Mouse (Mus musculus) neural tube, embryonic 11.5 days (tissue): Measurements from ENCODE around the gene Syne1. TPM values are rescaled to one million over a fixed set of nuclear protein-coding genes. Genes with fewer than 3 reads are reported as not detected.

Experiments used
- ATAC-seq: fragments of 200-750 bp; cut with Nextera tagmentation; 2 replicates; pipeline ENCODE4 v1.8.0; 2017; ENCODE audit warnings: moderate number of reproducible peaks, mild to moderate bottlenecking, moderate TSS enrichment, moderate library complexity; ENCODE audit not compliant: insufficient read depth, low FRiP score, low TSS enrichment
- DNase-seq: peaks from one replicate; pipeline ENCODE4 v3.0.0-alpha.2; 2015; ENCODE audit warnings: low spot score
- H3K27ac ChIP-seq: fragments of 300-500 bp; sonication (generic); 2 replicates; pipeline ENCODE4 v1.5.1; 2014; ENCODE audit warnings: low read depth, mild to moderate bottlenecking, low read length
- H3K27me3 ChIP-seq: fragments of 300-500 bp; sonication (generic); 2 replicates; pipeline ENCODE4 v1.6.1; 2014; ENCODE audit warnings: mild to moderate bottlenecking, low read length, mixed read lengths; ENCODE audit not compliant: control insufficient read depth, insufficient read depth
- H3K36me3 ChIP-seq: fragments of 300-500 bp; sonication (generic); 2 replicates; pipeline ENCODE4 v1.6.1; 2014; ENCODE audit warnings: mild to moderate bottlenecking, low read length, moderate library complexity, mixed read lengths; ENCODE audit not compliant: control insufficient read depth, insufficient read depth
- H3K4me1 ChIP-seq: fragments of 300-500 bp; sonication (generic); 2 replicates; pipeline ENCODE4 v1.6.1; 2014; ENCODE audit warnings: low read length, mixed read lengths; ENCODE audit not compliant: control insufficient read depth, insufficient read depth
- H3K4me2 ChIP-seq: fragments of 300-500 bp; sonication (generic); 2 replicates; pipeline ENCODE4 v1.6.1; 2014; ENCODE audit warnings: low read depth, mild to moderate bottlenecking, moderate library complexity
- H3K4me3 ChIP-seq: fragments of 300-500 bp; sonication (generic); 2 replicates; pipeline ENCODE4 v1.5.1; 2014; ENCODE audit warnings: low read depth, low read length
- H3K9ac ChIP-seq: fragments of 300-500 bp; sonication (generic); 2 replicates; pipeline ENCODE4 v1.6.1; 2014; ENCODE audit warnings: mild to moderate bottlenecking, low read length
- H3K9me3 ChIP-seq: fragments of 300-500 bp; sonication (generic); 2 replicates; pipeline ENCODE4 v1.6.1; 2016; ENCODE audit warnings: low read length; ENCODE audit not compliant: control insufficient read depth
- WGBS: fragments of 180-500 bp; shearing (Covaris S2); extraction: QIAGEN DNeasy Blood & Tissue Kit; methylation state at CpG from one replicate; pipeline ENCODE4 v1.1.7; 2014; 5-methylcytosine and 5-hydroxymethylcytosine counted together
- polyA plus RNA-seq: library from polyadenylated mRNA; unstranded; fragments of >200 nt; fragmentation: Nextera tagmentation; extraction: Ambion mirVana; gene quantifications from 2 replicates; pipeline ENCODE4 v1.2.1, GENCODE M21; 2014

Gene Syne1
- polyA plus RNA-seq, 1 experiment from 2014 or later = 3.2 TPM

DNA sequence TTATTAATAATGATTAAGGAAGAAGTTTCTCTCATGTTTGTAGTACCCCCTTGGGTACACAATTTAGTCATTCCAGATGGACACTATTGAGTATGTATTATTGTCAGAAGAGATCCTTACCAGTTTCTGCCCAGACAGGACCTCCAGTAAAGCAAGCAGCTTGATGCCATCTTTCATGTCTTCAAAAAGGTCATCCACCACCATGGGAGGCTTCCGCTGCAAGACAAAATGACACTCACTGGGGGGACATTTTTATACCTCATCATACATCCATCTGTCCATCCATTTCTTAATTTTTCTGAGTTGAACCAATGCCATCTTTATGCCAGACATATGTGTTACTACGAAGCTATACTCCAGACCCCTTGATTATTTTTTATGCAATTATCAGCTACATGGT lies 108.3 kb downstream of the Syne1 start:
- H3K9ac ChIP-seq = no peak overlapping the region
- no peaks in the 10 kb centered on the region for H3K27me3 ChIP-seq
- ATAC-seq (no peak), DNase-seq (no peak)
- H3K9me3 ChIP-seq = no peaks in the 10 kb centered on the region
- no peaks in the 10 kb centered on the region for H3K36me3 ChIP-seq
- H3K27ac ChIP-seq = no peak overlapping the region
- no peak overlapping the region for H3K4me3 ChIP-seq
- no peaks in the 10 kb centered on the region for H3K4me1 ChIP-seq
- no peak overlapping the region for H3K4me2 ChIP-seq
- 91% methylated on average over 2 of the region's 2 CpGs for WGBS

DNA sequence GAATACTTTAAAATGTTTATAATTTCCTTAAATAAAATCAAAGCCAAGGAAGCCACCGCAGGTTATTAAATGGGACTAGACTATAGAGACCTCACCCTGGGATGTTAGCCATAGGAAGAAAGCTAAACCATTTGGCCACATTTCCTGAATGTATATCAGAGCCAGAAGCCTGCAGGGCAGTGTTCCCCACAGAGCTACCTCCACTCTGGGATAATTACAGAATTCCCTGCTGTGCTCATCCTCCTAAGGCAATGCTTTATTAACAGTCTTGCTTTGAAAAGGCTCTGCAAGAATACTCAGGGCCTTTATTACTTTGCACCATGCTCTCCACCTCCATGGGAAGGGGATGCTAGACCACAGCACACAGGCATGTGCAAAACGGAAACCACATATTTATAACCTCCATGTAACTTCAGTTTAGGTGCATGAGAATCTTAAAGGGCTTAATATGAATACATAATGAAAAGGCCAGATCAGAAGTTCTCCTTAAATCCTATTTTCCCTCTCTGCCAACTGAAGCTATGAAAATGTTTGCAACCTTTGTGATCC lies 111.4 kb downstream of the Syne1 start:
- no peak for ATAC-seq
- H3K4me2 ChIP-seq = no peak overlapping the region
- DNase-seq = no peak
- no peaks in the 10 kb centered on the region for H3K4me1 ChIP-seq
- H3K36me3 ChIP-seq = no peaks in the 10 kb centered on the region
- H3K4me3 ChIP-seq = no peak overlapping the region
- 42% methylated on average over 2 of the region's 2 CpGs for WGBS
- H3K9ac ChIP-seq = no peak overlapping the region
- no peaks in the 10 kb centered on the region for H3K27me3 ChIP-seq
- H3K9me3 ChIP-seq = no peaks in the 10 kb centered on the region
- H3K27ac ChIP-seq = no peak overlapping the region

- no peaks in the 10 kb centered on the region for H3K4me1 ChIP-seq
- ATAC-seq = no peak
- WGBS = 88% methylated on average over 2 of the region's 2 CpGs
Observed at GRCm38 (mm10) chr10:5437766-5438165, 113.5 kb downstream of the Syne1 start.

GRCm38 (mm10) chr10:5423984-5424383 lies 127.3 kb downstream of the Syne1 start:
- Histone ChIP-seq H3K27ac (no peak overlapping the region), H3K4me2 (no peak overlapping the region), H3K9ac (no peak overlapping the region), H3K27me3 (no peaks in the 10 kb centered on the region), H3K4me3 (no peak overlapping the region), H3K9me3 (no peaks in the 10 kb centered on the region), H3K4me1 (no peaks in the 10 kb centered on the region), H3K36me3 (no peaks in the 10 kb centered on the region)
- WGBS = 81% methylated on average over 4 of the region's 4 CpGs
- no peak for DNase-seq
- no peak for ATAC-seq

More at GRCm38 (mm10) chr10:5437766-5438165, 113.5 kb downstream of the Syne1 start:
- Histone ChIP-seq H3K27me3 (no peaks in the 10 kb centered on the region), H3K27ac (no peak overlapping the region), H3K9ac (no peak overlapping the region), H3K4me3 (no peak overlapping the region), H3K9me3 (no peaks in the 10 kb centered on the region), H3K36me3 (no peaks in the 10 kb centered on the region), H3K4me2 (no peak overlapping the region)
- DNase-seq = no peak

GRCm38 (mm10) chr10:5415730-5416129 lies 135.6 kb downstream of the Syne1 start:
- Histone ChIP-seq H3K27ac (no peak overlapping the region), H3K4me1 (no peaks in the 10 kb centered on the region), H3K36me3 (no peaks in the 10 kb centered on the region), H3K4me2 (no peak overlapping the region), H3K27me3 (no peaks in the 10 kb centered on the region), H3K9ac (no peak overlapping the region), H3K9me3 (no peaks in the 10 kb centered on the region), H3K4me3 (no peak overlapping the region)
- no peak for ATAC-seq
- DNase-seq = no peak
- 91% methylated on average over 3 of the region's 3 CpGs for WGBS

DNA sequence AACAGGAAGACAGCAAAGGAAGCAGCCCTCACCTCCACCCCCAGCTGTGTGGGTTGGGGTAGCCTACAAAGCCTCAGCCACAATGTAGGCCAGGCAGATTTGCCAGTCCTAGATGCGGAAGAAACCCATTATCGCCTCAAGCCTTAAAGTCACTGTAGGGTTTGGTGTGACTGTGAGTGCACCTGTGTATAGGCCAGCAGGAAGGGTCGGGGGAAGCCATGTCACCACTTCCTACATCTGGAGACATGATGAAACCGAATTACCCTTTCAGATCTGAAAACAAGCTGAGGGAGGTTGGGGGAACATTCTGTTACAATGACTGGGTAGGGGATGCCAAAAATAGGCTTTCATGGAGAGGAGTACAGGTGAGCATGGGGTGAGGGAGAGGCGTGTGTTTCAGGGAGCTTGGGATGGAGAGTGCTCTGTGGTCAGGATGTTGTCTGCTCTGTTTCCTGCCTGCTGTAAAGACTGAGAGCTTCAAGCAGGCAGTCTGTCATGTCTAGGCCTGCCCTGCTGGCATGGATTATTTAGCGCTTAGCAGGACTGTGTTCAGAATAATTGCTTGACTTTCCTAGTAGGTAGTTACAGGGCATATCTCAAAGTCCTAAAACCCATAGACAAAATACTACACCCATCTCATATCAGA lies 167.0 kb downstream of the Syne1 start:
- Histone ChIP-seq H3K9ac (no peak overlapping the region), H3K9me3 (no peaks in the 10 kb centered on the region), H3K4me3 (no peak overlapping the region), H3K27ac (no peak overlapping the region), H3K4me1 (no peaks in the 10 kb centered on the region), H3K36me3 (no peaks in the 10 kb centered on the region), H3K4me2 (no peak overlapping the region), H3K27me3 (no peaks in the 10 kb centered on the region)
- no peak for ATAC-seq
- 83% methylated on average over 6 of the region's 6 CpGs for WGBS
- DNase-seq = no peak

DNA sequence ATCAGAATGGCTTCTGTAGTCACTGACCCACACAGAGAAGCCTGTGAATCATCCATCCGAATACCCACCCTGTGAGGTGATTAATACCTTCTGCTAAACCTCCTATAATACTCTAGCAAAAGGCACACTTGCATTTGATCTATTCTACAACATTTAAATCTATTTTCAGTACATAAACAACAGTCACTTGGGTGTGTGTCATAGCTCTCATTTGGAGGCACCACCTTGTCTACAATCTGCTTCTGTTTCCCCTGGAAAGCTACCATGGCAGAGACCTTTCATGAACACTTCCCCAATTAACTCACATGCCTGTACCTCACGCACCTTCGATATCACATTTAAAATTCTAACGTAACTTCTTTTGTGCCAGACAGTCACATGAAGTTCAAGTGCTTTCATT lies 169.7 kb downstream of the Syne1 start:
- Histone ChIP-seq H3K9ac (no peak overlapping the region), H3K4me3 (no peak overlapping the region), H3K4me2 (no peak overlapping the region), H3K36me3 (no peaks in the 10 kb centered on the region), H3K4me1 (no peaks in the 10 kb centered on the region), H3K9me3 (no peaks in the 10 kb centered on the region), H3K27me3 (no peaks in the 10 kb centered on the region), H3K27ac (no peak overlapping the region)
- WGBS = 88% methylated on average over 4 of the region's 4 CpGs
- no peak for DNase-seq
- ATAC-seq = no peak

GRCm38 (mm10) chr10:5378969-5379368 lies 172.3 kb downstream of the Syne1 start:
- ATAC-seq = no peak
- no peaks in the 10 kb centered on the region for H3K9me3 ChIP-seq
- no peaks in the 10 kb centered on the region for H3K27me3 ChIP-seq
- H3K27ac ChIP-seq = no peak overlapping the region
- no peak overlapping the region for H3K9ac ChIP-seq
- no peak for DNase-seq
- H3K4me3 ChIP-seq = no peak overlapping the region
- no peak overlapping the region for H3K4me2 ChIP-seq
- H3K36me3 ChIP-seq = no peaks in the 10 kb centered on the region
- no peaks in the 10 kb centered on the region for H3K4me1 ChIP-seq
- WGBS = 77% methylated on average over 2 of the region's 2 CpGs

DNA sequence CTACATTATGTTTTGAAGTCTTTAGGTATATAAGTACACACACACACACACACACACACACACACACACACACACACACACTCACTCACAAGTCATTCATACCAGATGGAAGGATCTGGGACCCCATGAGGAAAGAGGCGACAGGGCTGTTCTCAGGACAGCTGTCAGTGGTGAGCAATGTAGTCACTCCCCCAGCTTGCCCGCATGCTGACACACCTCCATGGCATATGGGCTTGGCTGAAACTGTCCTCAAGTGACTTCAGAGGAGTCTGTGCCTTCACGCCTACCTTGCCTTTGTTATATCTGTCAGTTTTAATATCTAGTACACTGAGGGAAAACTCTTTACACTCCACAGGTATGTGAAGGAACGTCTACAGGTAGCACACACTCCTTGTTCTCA lies 181.7 kb downstream of the Syne1 start:
- ATAC-seq = no peak
- Histone ChIP-seq H3K27ac (no peak overlapping the region), H3K9ac (no peak overlapping the region), H3K4me3 (no peak overlapping the region), H3K4me1 (no peaks in the 10 kb centered on the region), H3K9me3 (no peaks in the 10 kb centered on the region), H3K4me2 (no peak overlapping the region), H3K27me3 (no peaks in the 10 kb centered on the region), H3K36me3 (no peaks in the 10 kb centered on the region)
- 76% methylated on average over 4 of the region's 4 CpGs for WGBS
- DNase-seq = no peak
